Mouse (Mus musculus): ENCODE measurements around the gene Uck1. TPM values are rescaled to one million over a fixed set of nuclear protein-coding genes. Genes with fewer than 3 reads are reported as not detected.

Gene Uck1
- polyA plus RNA-seq, 1 experiment from 2014 or later = 74.7 TPM

DNA sequence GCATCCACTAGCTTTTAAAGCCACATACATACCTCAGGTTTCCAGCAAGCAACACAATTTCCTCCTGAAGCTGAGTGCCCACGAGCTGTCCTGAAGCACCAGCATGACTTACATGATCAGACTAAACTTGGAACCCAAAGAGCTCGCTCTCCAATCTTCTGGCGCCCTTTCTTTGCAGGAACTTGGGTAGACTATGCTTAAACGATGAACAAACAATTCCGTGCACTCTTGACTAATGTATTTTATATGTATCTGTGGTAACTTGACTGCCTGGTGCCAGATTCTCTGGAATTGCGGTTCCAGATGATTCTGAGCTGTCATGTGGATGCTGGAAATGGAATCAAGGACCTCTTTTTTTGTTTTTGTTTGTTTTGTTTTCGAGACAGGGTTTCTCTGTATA, 24.5 kb downstream of the Uck1 start:
- 37% methylated on average over 7 of the region's 7 CpGs for WGBS
- H3K9me3 ChIP-seq = no peaks in the 10 kb centered on the region
- H3K4me3 ChIP-seq = peak overlapping the region; percentile 79
- no peak for DNase-seq (ENCODE audit: low spot score)
- H3K36me3 ChIP-seq (replicated peaks) = peaks cover 61% of the 10 kb centered on the region
- H3K27me3 ChIP-seq (replicated peaks; ENCODE audit: low read depth, poor library complexity, severe bottlenecking) = no peaks in the 10 kb centered on the region
- H3K4me1 ChIP-seq = peaks cover 26% of the 10 kb centered on the region
- H3K27ac ChIP-seq (replicated peaks) = peak overlapping the region; percentile 89

- WGBS = 84% methylated on average over 10 of the region's 10 CpGs
- no peak overlapping the region for H3K4me3 ChIP-seq
- H3K36me3 ChIP-seq (replicated peaks) = peaks cover 100% of the 10 kb centered on the region
- no peak overlapping the region for H3K27ac ChIP-seq (replicated peaks)
- H3K4me1 ChIP-seq = no peaks in the 10 kb centered on the region
- H3K9me3 ChIP-seq = no peaks in the 10 kb centered on the region
- DNase-seq (ENCODE audit: low spot score) = no peak
- H3K27me3 ChIP-seq (replicated peaks; ENCODE audit: low read depth, poor library complexity, severe bottlenecking) = no peaks in the 10 kb centered on the region
Measured at GRCm38 (mm10) chr2:32222057-32222456, 37.9 kb downstream of the Uck1 start.

DNA sequence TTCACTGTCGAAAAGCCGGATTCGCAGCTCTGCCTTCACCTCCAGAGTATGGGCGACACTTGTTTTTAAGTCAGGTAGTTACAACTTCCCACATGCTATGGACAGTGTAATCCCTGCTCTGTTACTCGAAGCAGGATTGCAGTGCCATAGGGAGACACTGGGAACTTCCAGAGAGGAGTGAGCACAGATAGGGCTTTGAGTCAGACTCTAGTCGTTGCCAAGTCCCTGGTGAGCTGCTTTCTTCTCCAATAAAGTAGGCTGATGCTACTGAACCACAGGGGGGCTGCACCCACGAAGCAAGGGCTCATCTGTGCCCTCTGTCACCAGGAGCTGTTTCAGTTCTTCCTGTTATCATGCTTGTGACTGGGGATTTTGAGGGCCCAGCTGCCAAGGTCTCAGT, 38.4 kb downstream of the Uck1 start:
- 91% methylated on average over 7 of the region's 7 CpGs for WGBS
- Histone ChIP-seq H3K27ac (replicated peaks) (no peak overlapping the region), H3K27me3 (replicated peaks; ENCODE audit: low read depth, poor library complexity, severe bottlenecking) (no peaks in the 10 kb centered on the region), H3K4me1 (no peaks in the 10 kb centered on the region), H3K9me3 (no peaks in the 10 kb centered on the region), H3K36me3 (replicated peaks) (peaks cover 100% of the 10 kb centered on the region), H3K4me3 (no peak overlapping the region)
- DNase-seq (ENCODE audit: low spot score) = no peak

- DNase-seq (ENCODE audit: low spot score) = no peak
- H3K4me1 ChIP-seq = no peaks in the 10 kb centered on the region
- no peaks in the 10 kb centered on the region for H3K27me3 ChIP-seq (replicated peaks; ENCODE audit: low read depth, poor library complexity, severe bottlenecking)
- peaks cover 100% of the 10 kb centered on the region for H3K36me3 ChIP-seq (replicated peaks)
- no peaks in the 10 kb centered on the region for H3K9me3 ChIP-seq
- 92% methylated on average over 10 of the region's 10 CpGs for WGBS
- no peak overlapping the region for H3K27ac ChIP-seq (replicated peaks)
- H3K4me3 ChIP-seq = no peak overlapping the region
Measured at GRCm38 (mm10) chr2:32220969-32221368, 39.0 kb downstream of the Uck1 start.

- Histone ChIP-seq H3K27ac (replicated peaks) (no peak overlapping the region), H3K9me3 (no peaks in the 10 kb centered on the region), H3K27me3 (replicated peaks; ENCODE audit: low read depth, poor library complexity, severe bottlenecking) (no peaks in the 10 kb centered on the region), H3K4me3 (no peak overlapping the region), H3K4me1 (no peaks in the 10 kb centered on the region), H3K36me3 (replicated peaks) (peaks cover 100% of the 10 kb centered on the region)
- WGBS = 90% methylated on average over 6 of the region's 6 CpGs
- DNase-seq (ENCODE audit: low spot score) = no peak
Measured at GRCm38 (mm10) chr2:32220021-32220420, 39.9 kb downstream of the Uck1 start.

- Histone ChIP-seq H3K9me3 (no peaks in the 10 kb centered on the region), H3K27ac (replicated peaks) (no peak overlapping the region), H3K4me1 (no peaks in the 10 kb centered on the region), H3K27me3 (replicated peaks; ENCODE audit: low read depth, poor library complexity, severe bottlenecking) (no peaks in the 10 kb centered on the region), H3K4me3 (no peak overlapping the region), H3K36me3 (replicated peaks) (peaks cover 100% of the 10 kb centered on the region)
- DNase-seq (ENCODE audit: low spot score) = no peak
- WGBS = 94% methylated on average over 14 of the region's 14 CpGs
Measured at GRCm38 (mm10) chr2:32219501-32219900, 40.5 kb downstream of the Uck1 start.

GRCm38 (mm10) chr2:32218541-32219334, 41.2 kb downstream of the Uck1 start:
- H3K4me3 ChIP-seq = no peak overlapping the region
- H3K27me3 ChIP-seq (replicated peaks; ENCODE audit: low read depth, poor library complexity, severe bottlenecking) = no peaks in the 10 kb centered on the region
- no peaks in the 10 kb centered on the region for H3K4me1 ChIP-seq
- peaks cover 100% of the 10 kb centered on the region for H3K36me3 ChIP-seq (replicated peaks)
- DNase-seq (ENCODE audit: low spot score) = no peak
- H3K27ac ChIP-seq (replicated peaks) = no peak overlapping the region
- 91% methylated on average over 11 of the region's 11 CpGs for WGBS
- no peaks in the 10 kb centered on the region for H3K9me3 ChIP-seq

- H3K4me1 ChIP-seq = no peaks in the 10 kb centered on the region
- H3K36me3 ChIP-seq (replicated peaks) = peaks cover 100% of the 10 kb centered on the region
- DNase-seq (ENCODE audit: low spot score) = no peak
- WGBS = 91% methylated on average over 5 of the region's 5 CpGs
- H3K27ac ChIP-seq (replicated peaks) = no peak overlapping the region
- H3K9me3 ChIP-seq = no peaks in the 10 kb centered on the region
- H3K4me3 ChIP-seq = no peak overlapping the region
- H3K27me3 ChIP-seq (replicated peaks; ENCODE audit: low read depth, poor library complexity, severe bottlenecking) = no peaks in the 10 kb centered on the region
Measured at GRCm38 (mm10) chr2:32218113-32218512, 41.8 kb downstream of the Uck1 start.

- H3K4me1 ChIP-seq = no peaks in the 10 kb centered on the region
- no peaks in the 10 kb centered on the region for H3K27me3 ChIP-seq (replicated peaks; ENCODE audit: low read depth, poor library complexity, severe bottlenecking)
- H3K36me3 ChIP-seq (replicated peaks) = peaks cover 100% of the 10 kb centered on the region
- H3K9me3 ChIP-seq = no peaks in the 10 kb centered on the region
- no peak overlapping the region for H3K27ac ChIP-seq (replicated peaks)
- 91% methylated on average over 8 of the region's 8 CpGs for WGBS
- no peak for DNase-seq (ENCODE audit: low spot score)
- no peak overlapping the region for H3K4me3 ChIP-seq
Measured at GRCm38 (mm10) chr2:32217656-32218055, 42.3 kb downstream of the Uck1 start.

DNA sequence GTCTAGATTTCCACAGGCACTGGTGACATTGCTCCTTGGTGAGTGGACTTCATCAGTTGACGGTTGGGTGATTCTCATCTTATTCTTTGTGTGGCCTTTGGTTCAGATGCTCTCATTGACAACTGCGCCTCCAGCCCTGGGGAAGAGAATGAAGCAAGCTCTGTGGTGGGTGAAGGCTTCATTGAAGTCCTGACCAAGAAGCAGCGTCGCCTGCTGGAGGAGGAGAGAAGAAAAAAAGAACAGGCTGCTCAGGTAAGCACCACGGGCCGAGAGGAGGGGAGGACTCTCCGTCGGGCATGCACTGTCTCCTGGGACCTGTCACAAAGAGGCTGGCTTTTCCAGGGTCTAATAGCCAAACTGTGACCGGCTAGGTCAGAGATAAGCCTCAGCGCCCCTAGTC, 43.5 kb downstream of the Uck1 start:
- Histone ChIP-seq H3K36me3 (replicated peaks) (peaks cover 100% of the 10 kb centered on the region), H3K27ac (replicated peaks) (no peak overlapping the region), H3K4me1 (no peaks in the 10 kb centered on the region), H3K27me3 (replicated peaks; ENCODE audit: low read depth, poor library complexity, severe bottlenecking) (no peaks in the 10 kb centered on the region), H3K9me3 (no peaks in the 10 kb centered on the region), H3K4me3 (no peak overlapping the region)
- 85% methylated on average over 10 of the region's 10 CpGs for WGBS
- DNase-seq (ENCODE audit: low spot score) = no peak

DNA sequence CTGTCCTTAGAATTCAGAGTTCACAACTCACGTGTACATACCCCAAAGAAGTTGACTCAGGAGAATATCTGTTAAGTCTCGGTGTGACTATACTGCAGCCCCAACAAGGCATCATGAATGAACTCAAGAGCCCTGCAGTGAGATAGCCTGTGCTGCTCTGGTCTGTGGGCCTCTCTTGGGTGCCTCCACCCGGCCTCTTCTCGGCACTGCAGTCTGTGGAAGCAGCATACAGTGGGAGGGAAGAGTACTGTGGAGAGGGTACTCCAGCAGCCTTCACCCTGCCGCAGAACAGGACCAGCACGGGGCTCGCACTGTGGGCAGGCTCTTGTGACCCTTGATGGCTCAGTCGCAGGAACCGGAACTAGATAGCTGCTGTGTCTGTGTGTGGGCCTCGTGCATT, 44.4 kb downstream of the Uck1 start:
- no peak overlapping the region for H3K27ac ChIP-seq (replicated peaks)
- H3K4me1 ChIP-seq = no peaks in the 10 kb centered on the region
- no peaks in the 10 kb centered on the region for H3K9me3 ChIP-seq
- DNase-seq (ENCODE audit: low spot score) = no peak
- no peak overlapping the region for H3K4me3 ChIP-seq
- 90% methylated on average over 10 of the region's 10 CpGs for WGBS
- no peaks in the 10 kb centered on the region for H3K27me3 ChIP-seq (replicated peaks; ENCODE audit: low read depth, poor library complexity, severe bottlenecking)
- H3K36me3 ChIP-seq (replicated peaks) = peaks cover 100% of the 10 kb centered on the region

DNA sequence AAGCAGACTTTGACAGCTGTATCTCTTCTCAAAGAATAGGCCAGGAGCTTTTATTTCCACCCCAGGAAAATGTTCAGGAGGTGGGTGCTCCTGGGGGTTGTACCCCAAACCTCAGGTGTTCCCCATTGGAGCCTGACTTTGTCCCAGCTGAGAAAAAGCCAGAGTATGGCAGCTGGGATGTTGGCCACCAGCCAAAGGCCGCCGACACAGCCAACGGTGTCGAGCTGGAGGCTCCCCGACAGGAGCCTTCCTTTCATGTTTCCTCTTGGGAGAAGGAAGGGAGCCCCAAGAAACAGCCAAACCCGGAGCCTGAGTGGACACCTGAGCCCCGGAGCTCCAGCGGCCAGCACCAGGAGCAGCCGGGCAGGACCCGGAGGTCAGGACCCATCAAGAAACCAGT, 47.0 kb downstream of the Uck1 start:
- Histone ChIP-seq H3K27ac (replicated peaks) (no peak overlapping the region), H3K4me1 (no peaks in the 10 kb centered on the region), H3K27me3 (replicated peaks; ENCODE audit: low read depth, poor library complexity, severe bottlenecking) (no peaks in the 10 kb centered on the region), H3K9me3 (no peaks in the 10 kb centered on the region), H3K36me3 (replicated peaks) (peaks cover 100% of the 10 kb centered on the region), H3K4me3 (no peak overlapping the region)
- 95% methylated on average over 10 of the region's 10 CpGs for WGBS
- DNase-seq (ENCODE audit: low spot score) = no peak

DNA sequence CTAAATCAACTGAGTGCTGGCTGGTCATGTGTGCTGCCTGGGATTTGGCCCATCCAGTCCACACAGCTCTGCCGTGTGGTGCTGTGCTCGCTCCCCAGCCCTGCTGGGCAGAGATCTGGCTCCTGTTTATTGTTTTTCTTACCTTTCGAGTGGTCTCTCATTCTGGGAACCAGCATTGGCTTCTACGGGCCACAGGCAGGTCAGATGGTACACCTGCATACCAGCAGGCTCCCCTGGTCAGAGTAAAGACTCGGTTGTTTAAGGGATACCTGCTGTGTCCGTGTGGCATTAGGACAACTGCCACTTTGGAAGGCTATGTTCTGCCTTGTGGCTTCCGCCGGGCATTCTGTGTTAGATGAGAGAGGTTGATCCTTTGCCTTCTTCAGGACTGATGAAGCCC, 48.3 kb downstream of the Uck1 start:
- Histone ChIP-seq H3K36me3 (replicated peaks) (peaks cover 100% of the 10 kb centered on the region), H3K27ac (replicated peaks) (no peak overlapping the region), H3K4me3 (no peak overlapping the region), H3K9me3 (no peaks in the 10 kb centered on the region), H3K27me3 (replicated peaks; ENCODE audit: low read depth, poor library complexity, severe bottlenecking) (no peaks in the 10 kb centered on the region), H3K4me1 (no peaks in the 10 kb centered on the region)
- no peak for DNase-seq (ENCODE audit: low spot score)
- 94% methylated on average over 8 of the region's 8 CpGs for WGBS

All from embryonic facial prominence, embryonic 10.5 days (tissue).